Mouse (Mus musculus): ENCODE results near the gene Ctnnal1. TPM values are rescaled to one million over a fixed set of nuclear protein-coding genes. Genes with fewer than 3 reads are reported as not detected.

The Ctnnal1 gene
- total and polyA plus RNA-seq, 3 experiments = 3.3 to 5.2 (median 4.2) TPM

- H3K4me2 ChIP-seq (ENCODE audit: insufficient read depth, low read depth, poor library complexity, severe bottlenecking) = no peak overlapping the region
Observed at GRCm38 (mm10) chr4:56850724-56851123, 14.3 kb downstream of the Ctnnal1 start.

GRCm38 (mm10) chr4:56848044-56848443 lies 16.9 kb downstream of the Ctnnal1 start:
- Histone ChIP-seq H3K4me2 (ENCODE audit: insufficient read depth, low read depth, poor library complexity, severe bottlenecking) (no peak overlapping the region), H3K36me3 (replicated peaks in 1 of 2; ENCODE audit: control insufficient read depth in 1 of 2, insufficient read depth in 1 of 2, low read length in 1 of 2) (peaks cover 2 to 20% of the 10 kb centered on the region in 2 experiments), H3K27me3 (replicated peaks) (no peaks in the 10 kb centered on the region), H3K9ac (ENCODE audit: insufficient read depth, low read depth) (no peak overlapping the region), H3K27ac (ENCODE audit: insufficient read depth, low read depth) (no peak overlapping the region), H3K4me3 (replicated peaks in 1 of 3; ENCODE audit: low read depth in 2 of 3, low read length in 2 of 3, poor library complexity in 1 of 3) (no peak overlapping the region), H3K9me3 (replicated peaks; ENCODE audit: low read length) (peaks cover 2% of the 10 kb centered on the region), H3K79me2 (replicated peaks; ENCODE audit: control insufficient read depth, extremely low read depth, insufficient read depth, poor library complexity, severe bottlenecking) (no peaks in the 10 kb centered on the region), H3K4me1 (ENCODE audit: control insufficient read depth in 1 of 2, insufficient read depth in 2 of 2) (no peaks in the 10 kb centered on the region)
- no peak for DNase-seq (ENCODE audit: extremely low read depth)
- in situ Hi-C loops (cut with MboI; ENCODE audit: low pct_ligation_motif_present, low pct_unique_long_range_greater_than_20kb, low sequenced_read_pairs) (no loop called here), dilution Hi-C loops (cut with MboI; ENCODE audit: extremely low pct_ligation_motif_present, extremely low pct_unique_long_range_greater_than_20kb, low sequenced_read_pairs) (no loop called here)
- TF ChIP-seq BHLHE40 (IDR thresholded peaks at IDR 0.05; ENCODE audit: low read depth, low read length) (no peak), JUND (conservative IDR thresholded peaks at IDR 0.05; ENCODE audit: low read depth, low read length) (no peak), E2F4 (IDR thresholded peaks at IDR 0.05; ENCODE audit: insufficient replicate concordance, low read depth, low read length) (no peak), TCF12 (IDR thresholded peaks at IDR 0.05; ENCODE audit: low read depth, low read length) (no peak), ETS1 (conservative IDR thresholded peaks at IDR 0.05; ENCODE audit: low read depth, low read length) (no peak), GABPA (IDR thresholded peaks at IDR 0.05; ENCODE audit: insufficient replicate concordance, low read depth, low read length) (no peak), USF2 (conservative IDR thresholded peaks at IDR 0.05; ENCODE audit: low read depth, low read length) (no peak), CTCF (conservative IDR thresholded peaks at IDR 0.05 in 1 of 2, IDR thresholded peaks at IDR 0.05 in 1 of 2; ENCODE audit: low read depth in 2 of 2, low read length in 2 of 2) (no peak)

More at GRCm38 (mm10) chr4:56850724-56851123, 14.3 kb downstream of the Ctnnal1 start:
- Histone ChIP-seq H3K4me3 (replicated peaks in 1 of 3; ENCODE audit: low read depth in 2 of 3, low read length in 2 of 3, poor library complexity in 1 of 3) (no peak overlapping the region), H3K9me3 (replicated peaks; ENCODE audit: low read length) (no peaks in the 10 kb centered on the region), H3K27ac (ENCODE audit: insufficient read depth, low read depth) (no peak overlapping the region), H3K4me1 (ENCODE audit: control insufficient read depth in 1 of 2, insufficient read depth in 2 of 2) (no peaks in the 10 kb centered on the region), H3K27me3 (replicated peaks) (no peaks in the 10 kb centered on the region), H3K36me3 (replicated peaks in 1 of 2; ENCODE audit: control insufficient read depth in 1 of 2, insufficient read depth in 1 of 2, low read length in 1 of 2) (peaks cover 0 to 8% of the 10 kb centered on the region in 2 experiments), H3K79me2 (replicated peaks; ENCODE audit: control insufficient read depth, extremely low read depth, insufficient read depth, poor library complexity, severe bottlenecking) (no peaks in the 10 kb centered on the region), H3K9ac (ENCODE audit: insufficient read depth, low read depth) (no peak overlapping the region)
- TF ChIP-seq RAD21 (IDR thresholded peaks at IDR 0.05; ENCODE audit: low read depth, low read length) = no peak
- TF ChIP-seq CHD1 (IDR thresholded peaks at IDR 0.05; ENCODE audit: low read depth, low read length) = no peak
- no peak for TF ChIP-seq NRF1 (IDR thresholded peaks at IDR 0.05; ENCODE audit: low read depth, low read length)
- TF ChIP-seq MEF2A (IDR thresholded peaks at IDR 0.05; ENCODE audit: borderline replicate concordance, low read depth, low read length) = no peak
- TF ChIP-seq EP300 (IDR thresholded peaks at IDR 0.05; ENCODE audit: low read length) = no peak
- TF ChIP-seq JUND (conservative IDR thresholded peaks at IDR 0.05; ENCODE audit: low read depth, low read length) = no peak
- no peak for TF ChIP-seq SMC3 (IDR thresholded peaks at IDR 0.05; ENCODE audit: low read depth, low read length)
- TF ChIP-seq MAFK (IDR thresholded peaks at IDR 0.05; ENCODE audit: insufficient replicate concordance, low read length) = no peak
- DNase-seq (ENCODE audit: extremely low read depth) = no peak
- dilution Hi-C loops (cut with MboI; ENCODE audit: extremely low pct_ligation_motif_present, extremely low pct_unique_long_range_greater_than_20kb, low sequenced_read_pairs) (no loop called here), in situ Hi-C loops (cut with MboI; ENCODE audit: low pct_ligation_motif_present, low pct_unique_long_range_greater_than_20kb, low sequenced_read_pairs) (no loop called here)
